Mouse (Mus musculus) hindbrain, embryonic 10.5 days (tissue): ENCODE measurements around the gene E2f1. TPM values are rescaled to one million over a fixed set of nuclear protein-coding genes. Genes with fewer than 3 reads are reported as not detected.

ENCODE experiments used
- DNase-seq: peaks from one replicate; pipeline ENCODE4 v3.0.0-alpha.2; 2017; ENCODE audit warnings: low spot score
- H3K27ac ChIP-seq: fragments of 300-500 bp; sonication (generic); 2 replicates; pipeline ENCODE4 v1.5.1; 2016; ENCODE audit warnings: mild to moderate bottlenecking, moderate library complexity
- H3K27me3 ChIP-seq: fragments of 300-500 bp; sonication (generic); 2 replicates; pipeline ENCODE4 v1.6.1; 2016; ENCODE audit warnings: mild to moderate bottlenecking; ENCODE audit not compliant: poor library complexity, insufficient read depth, severe bottlenecking
- H3K36me3 ChIP-seq: fragments of 300-500 bp; sonication (generic); 2 replicates; pipeline ENCODE4 v1.6.1; 2016; ENCODE audit warnings: mild to moderate bottlenecking, moderate library complexity
- H3K4me1 ChIP-seq: fragments of 300-500 bp; sonication (generic); replicated peaks from 2 replicates; pipeline ENCODE4 v1.6.1; 2016; ENCODE audit warnings: mild to moderate bottlenecking
- H3K4me3 ChIP-seq: fragments of 300-500 bp; sonication (generic); 2 replicates; pipeline ENCODE4 v1.5.1; 2016; ENCODE audit warnings: mild to moderate bottlenecking, moderate library complexity
- H3K9me3 ChIP-seq: fragments of 300-500 bp; sonication (generic); 2 replicates; pipeline ENCODE4 v1.6.1; 2016; ENCODE audit warnings: mild to moderate bottlenecking, moderate library complexity
- WGBS: fragments of 180-500 bp; shearing (Covaris S2); methylation state at CpG from one replicate; pipeline ENCODE4 v1.1.7; 2016; 5-methylcytosine and 5-hydroxymethylcytosine counted together
- polyA plus RNA-seq: library from polyadenylated mRNA; unstranded; fragments of >200 nt; fragmentation: Nextera tagmentation; extraction: Ambion mirVana; gene quantifications from 2 replicates; pipeline ENCODE4 v1.2.1, GENCODE M21; 2016

Gene E2f1
- polyA plus RNA-seq = 41.4 and 43.8 TPM in 2 replicates

DNA sequence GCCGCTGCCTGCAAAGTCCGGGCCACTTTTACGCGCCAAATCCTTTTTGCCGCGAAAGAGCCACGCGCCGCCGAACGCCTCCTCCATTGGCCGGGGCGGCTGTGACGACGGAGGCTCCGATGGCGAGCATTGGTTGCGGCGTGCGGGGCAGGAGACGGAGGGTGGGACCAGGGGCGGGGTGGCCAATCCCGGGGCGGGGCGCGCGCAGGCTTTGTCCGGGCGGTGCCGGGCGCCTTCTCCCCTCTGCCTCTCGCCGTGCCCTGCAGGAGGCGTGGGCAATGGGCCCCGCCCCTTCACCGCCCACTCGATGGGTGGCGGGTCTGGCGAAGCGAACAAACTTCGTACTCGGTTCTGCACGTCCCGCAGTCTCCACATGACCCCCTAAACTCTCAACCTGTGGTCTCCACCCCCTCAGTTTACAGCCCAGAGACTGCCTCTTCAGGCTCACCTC is at the start of gene E2f1:
Gene E2f1 (minus strand): TSS at position 57 of the 451 bp plus-strand sequence.
- Histone ChIP-seq H3K27me3 (no peaks in the 10 kb centered on the region), H3K36me3 (peaks cover 20% of the 10 kb centered on the region), H3K4me1 (peaks cover 76% of the 10 kb centered on the region), H3K4me3 (peak within 1 kb of the TSS; percentile 90), H3K9me3 (no peaks in the 10 kb centered on the region), H3K27ac (peak within 1 kb of the TSS; percentile 97)
- peak; percentile 99 for DNase-seq
- under 1% methylated on average over 44 of the region's 44 CpGs for WGBS

DNA sequence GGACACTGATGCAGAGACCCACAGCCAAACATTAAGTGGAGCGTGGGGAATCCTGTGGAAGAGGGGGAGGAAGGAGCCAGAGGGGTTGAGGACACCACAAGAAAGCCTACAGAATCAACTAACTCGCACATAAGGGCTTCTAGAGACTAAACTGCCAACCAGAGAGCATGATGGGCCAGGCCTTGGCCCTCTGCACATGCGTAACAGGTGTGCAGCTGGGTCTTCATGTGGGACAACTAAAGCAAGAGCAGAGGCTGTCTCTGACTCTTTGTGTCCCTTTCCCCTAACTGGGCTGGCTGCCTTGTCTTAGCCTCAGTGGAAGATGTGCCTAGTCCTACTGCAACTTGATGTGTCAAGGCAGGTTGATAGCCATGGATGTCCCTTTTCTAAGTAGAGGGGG is 47.4 kb upstream of the E2f1 start:
- no peaks in the 10 kb centered on the region for H3K27me3 ChIP-seq
- H3K36me3 ChIP-seq = peaks cover 20% of the 10 kb centered on the region
- no peak overlapping the region for H3K4me3 ChIP-seq
- H3K4me1 ChIP-seq = peaks cover 34% of the 10 kb centered on the region
- H3K9me3 ChIP-seq = no peaks in the 10 kb centered on the region
- H3K27ac ChIP-seq = no peak overlapping the region
- WGBS = 90% methylated on average over 3 of the region's 3 CpGs
- no peak for DNase-seq

DNA sequence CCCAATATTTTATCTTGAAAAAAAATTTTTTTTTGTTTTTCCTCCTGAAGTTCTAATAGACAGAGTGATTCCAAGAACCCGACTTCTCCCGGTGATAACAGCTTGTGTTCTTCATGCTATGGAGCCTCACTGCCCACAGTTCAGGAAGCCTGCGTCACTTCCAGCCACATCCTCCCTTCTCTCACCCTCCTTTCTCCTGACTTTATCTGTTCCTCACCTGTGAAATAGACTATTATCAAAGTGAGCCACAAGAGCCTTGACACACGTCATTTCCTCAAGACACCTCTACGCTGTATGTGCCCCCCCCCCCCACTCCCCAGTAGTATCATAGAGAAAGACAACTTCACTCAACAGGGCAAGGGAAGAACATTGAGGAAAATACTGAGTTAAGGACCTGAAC is 46.0 kb upstream of the E2f1 start:
- no peak for DNase-seq
- WGBS = 93% methylated on average over 5 of the region's 5 CpGs

DNA sequence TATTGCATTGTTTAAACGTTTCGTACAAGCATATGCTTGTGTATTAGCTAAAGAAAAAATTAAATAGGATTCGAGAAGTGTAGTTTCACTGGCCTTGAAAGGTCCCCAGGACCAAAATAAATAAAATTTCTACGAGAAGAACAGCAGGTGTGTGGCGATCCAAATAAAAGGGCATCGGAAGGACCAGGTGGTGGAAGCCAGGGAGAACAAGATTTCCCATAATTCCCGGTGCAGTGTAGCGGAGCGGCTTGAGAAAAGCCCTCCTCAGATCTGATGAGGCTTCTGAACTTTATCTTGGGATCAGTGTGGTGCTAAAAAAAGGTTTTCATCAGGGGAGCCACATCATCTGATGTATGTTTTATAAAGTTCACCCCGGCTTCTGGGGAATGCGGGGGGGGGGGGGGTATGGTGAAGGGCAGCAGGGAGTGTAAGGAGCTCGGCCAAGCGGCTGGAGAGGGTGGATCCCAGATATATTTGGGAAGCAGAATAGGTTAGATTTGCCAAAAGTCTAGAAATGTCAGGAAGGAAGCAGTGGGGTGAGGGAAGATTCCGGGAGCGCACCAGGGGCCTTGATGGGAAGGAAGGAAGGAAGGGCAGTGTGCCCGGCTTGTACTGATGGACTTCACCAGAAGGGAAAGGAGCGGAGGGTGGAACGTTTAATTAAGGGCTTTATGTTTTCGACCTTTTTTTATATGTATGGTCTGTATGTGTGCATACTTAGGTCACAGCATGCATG is 45.3 kb upstream of the E2f1 start:
- 75% methylated on average over 19 of the region's 19 CpGs for WGBS
- Histone ChIP-seq H3K4me3 (no peak overlapping the region), H3K27me3 (no peaks in the 10 kb centered on the region), H3K4me1 (peaks cover 36% of the 10 kb centered on the region), H3K9me3 (no peaks in the 10 kb centered on the region), H3K27ac (peak overlapping the region; percentile 98), H3K36me3 (0 out of 2 replicates have a peak, but pooled peaks cover 14% of the 10 kb centered on the region)
- no peak for DNase-seq

More for the DNA sequence above, 46.0 kb upstream of the E2f1 start:
- no peaks in the 10 kb centered on the region for H3K27me3 ChIP-seq
- H3K27ac ChIP-seq = no peak overlapping the region
- no peaks in the 10 kb centered on the region for H3K9me3 ChIP-seq
- H3K4me3 ChIP-seq = no peak overlapping the region
- peaks cover 36% of the 10 kb centered on the region for H3K4me1 ChIP-seq
- H3K36me3 ChIP-seq = 0 out of 2 replicates have a peak, but pooled peaks cover 14% of the 10 kb centered on the region

- H3K27ac ChIP-seq = peak within 1 kb of the TSS; percentile 98
- no peaks in the 10 kb centered on the region for H3K9me3 ChIP-seq
- H3K36me3 ChIP-seq = 0 out of 2 replicates have a peak, but pooled peaks cover 3% of the 10 kb centered on the region
- DNase-seq = peak; percentile 92
- peaks cover 40% of the 10 kb centered on the region for H3K4me1 ChIP-seq
- under 1% methylated on average over 97 of the region's 98 CpGs for WGBS
- H3K4me3 ChIP-seq = peak within 1 kb of the TSS; percentile 60
- no peaks in the 10 kb centered on the region for H3K27me3 ChIP-seq
These were observed 43.7 kb upstream of the E2f1 start, which contains the start of the genes Zfp341 and 4930519P11Rik for GRCm38 (mm10) chr2:154613118-154614115. Gene Zfp341, plus strand, starts transcription at chr2:154613297. Gene 4930519P11Rik, minus strand, starts transcription at chr2:154613437.

DNA sequence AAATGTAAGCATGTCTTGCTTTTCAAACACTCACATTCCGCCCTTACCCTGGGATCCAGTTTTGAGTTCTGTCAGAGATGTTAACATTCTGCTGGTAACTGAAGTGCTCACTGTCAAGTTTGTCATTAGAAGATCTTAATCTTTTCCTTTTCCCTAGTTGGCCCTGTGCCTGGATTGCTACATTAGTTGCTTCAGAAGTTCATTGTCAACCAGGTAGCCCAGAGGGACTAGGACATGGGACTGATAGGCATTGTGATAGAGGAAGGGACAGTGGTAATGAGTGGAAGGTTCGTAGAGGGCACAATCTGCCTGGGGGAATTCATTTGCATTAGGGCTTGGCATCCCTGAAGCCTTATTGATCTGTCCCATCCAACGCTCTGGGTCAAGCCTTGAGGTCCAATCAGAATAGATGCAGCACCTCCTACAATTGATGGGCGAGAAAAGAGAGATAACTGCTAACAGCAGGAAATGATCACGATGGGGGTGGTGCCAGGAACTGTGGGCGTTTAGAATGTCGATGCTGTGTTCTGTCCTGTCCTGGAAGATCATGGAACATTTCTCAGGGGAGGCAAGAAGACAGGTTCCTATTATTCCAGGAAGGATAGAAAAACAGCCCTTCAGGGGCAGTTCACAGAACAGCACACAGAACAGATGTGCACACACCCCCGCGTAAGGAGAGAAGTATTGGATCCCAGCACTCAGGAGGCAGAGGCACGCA is 39.5 kb upstream of the E2f1 start:
- no peaks in the 10 kb centered on the region for H3K36me3 ChIP-seq
- no peak overlapping the region for H3K27ac ChIP-seq
- 67% methylated on average over 10 of the region's 10 CpGs for WGBS
- H3K4me1 ChIP-seq = peaks cover 39% of the 10 kb centered on the region
- no peak for DNase-seq
- H3K27me3 ChIP-seq = 0 out of 2 replicates have a peak, but pooled peaks cover 5% of the 10 kb centered on the region
- H3K4me3 ChIP-seq = no peak overlapping the region
- no peaks in the 10 kb centered on the region for H3K9me3 ChIP-seq

DNA sequence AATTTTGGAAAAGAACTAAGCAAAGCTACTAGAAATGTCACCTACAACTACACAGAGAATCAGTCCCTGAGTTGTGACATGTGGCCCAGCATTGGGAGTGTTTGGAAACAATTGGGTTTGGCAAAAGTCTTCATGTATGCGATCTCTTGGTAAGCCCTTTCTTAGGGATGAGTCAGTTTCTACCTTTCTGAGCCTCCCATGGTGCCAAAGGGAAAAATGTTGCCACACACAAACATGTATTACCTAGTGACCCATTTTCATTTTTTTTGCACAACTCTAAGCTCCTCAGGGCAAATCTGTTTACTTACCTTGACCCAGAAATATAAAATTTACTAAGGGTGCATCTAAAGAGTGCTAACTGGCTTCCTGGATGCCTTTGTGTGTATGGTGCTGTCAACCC is 37.3 kb upstream of the E2f1 start:
- Histone ChIP-seq H3K27ac (no peak overlapping the region), H3K36me3 (no peaks in the 10 kb centered on the region), H3K27me3 (0 out of 2 replicates have a peak, but pooled peaks cover 5% of the 10 kb centered on the region), H3K4me3 (no peak overlapping the region), H3K4me1 (peaks cover 31% of the 10 kb centered on the region), H3K9me3 (no peaks in the 10 kb centered on the region)
- no peak for DNase-seq
- WGBS = 84% methylated on average over 1 of the region's 1 CpGs

GRCm38 (mm10) chr2:154604156-154604555 is 34.5 kb upstream of the E2f1 start:
- peaks cover 23% of the 10 kb centered on the region for H3K4me1 ChIP-seq
- H3K27me3 ChIP-seq = 0 out of 2 replicates have a peak, but pooled peaks cover 5% of the 10 kb centered on the region
- DNase-seq = no peak
- H3K36me3 ChIP-seq = no peaks in the 10 kb centered on the region
- no peak overlapping the region for H3K27ac ChIP-seq
- no peaks in the 10 kb centered on the region for H3K9me3 ChIP-seq
- peak overlapping the region; percentile 69 for H3K4me3 ChIP-seq
- 48% methylated on average over 7 of the region's 7 CpGs for WGBS

DNA sequence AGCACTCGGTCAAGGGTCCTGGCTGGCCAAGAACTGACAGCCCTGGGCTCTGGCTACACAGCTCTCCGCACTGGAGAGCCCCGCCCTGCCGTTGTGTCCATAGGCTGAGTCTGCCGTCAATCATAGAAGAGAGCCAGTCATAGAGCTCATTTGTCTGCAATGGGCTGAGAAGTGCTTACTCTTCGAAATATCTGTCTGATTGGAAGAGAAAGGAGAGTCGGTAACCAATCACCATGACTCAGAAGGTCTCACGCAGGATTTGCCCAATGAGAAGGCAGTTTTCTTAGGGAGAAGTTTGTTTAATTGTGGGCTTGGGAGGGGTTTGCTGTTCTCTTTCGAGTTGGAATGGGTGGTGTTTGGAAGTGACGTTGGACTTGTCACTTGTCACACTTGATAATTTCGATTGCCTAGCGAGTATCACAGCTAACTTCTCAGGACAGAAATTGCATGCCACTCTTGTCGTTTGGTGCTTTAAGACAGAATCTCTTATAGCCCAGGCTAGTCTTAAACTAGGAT is 34.0 kb upstream of the E2f1 start, which contains the start of gene Pxmp4:
Gene Pxmp4 (minus strand): TSS at position 71 of the 516 bp plus-strand sequence.
- H3K36me3 ChIP-seq = no peaks in the 10 kb centered on the region
- H3K27me3 ChIP-seq = 0 out of 2 replicates have a peak, but pooled peaks cover 5% of the 10 kb centered on the region
- 2% methylated on average over 13 of the region's 13 CpGs for WGBS
- peak; percentile 95 for DNase-seq
- peak within 1 kb of the TSS; percentile 87 for H3K27ac ChIP-seq
- H3K4me3 ChIP-seq = peak within 1 kb of the TSS; percentile 69
- H3K4me1 ChIP-seq = peaks cover 23% of the 10 kb centered on the region
- no peaks in the 10 kb centered on the region for H3K9me3 ChIP-seq

- no peak for DNase-seq
These were observed 33.4 kb upstream of the E2f1 start for GRCm38 (mm10) chr2:154603007-154603637.

DNA sequence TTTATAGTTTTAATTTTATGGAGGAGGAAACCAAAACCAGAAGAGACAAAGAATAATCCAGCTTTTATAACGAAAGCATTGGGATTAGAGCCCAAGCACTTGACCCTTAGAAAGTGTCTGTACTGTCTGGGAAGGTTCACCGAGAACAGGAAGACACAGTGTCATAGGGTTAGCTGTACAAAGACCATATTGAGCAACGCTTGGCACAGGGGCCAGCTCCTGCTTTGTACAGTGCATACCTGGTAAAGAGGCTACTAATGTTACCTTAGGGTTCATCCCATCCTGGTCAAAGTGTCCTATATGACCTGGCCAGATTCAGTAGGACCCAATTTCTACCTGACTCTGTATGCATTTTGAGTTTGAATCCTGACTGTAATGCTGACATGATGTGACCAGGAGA is 31.6 kb upstream of the E2f1 start:
- 77% methylated on average over 3 of the region's 3 CpGs for WGBS

More at GRCm38 (mm10) chr2:154603007-154603637, 33.4 kb upstream of the E2f1 start:
- H3K9me3 ChIP-seq = no peaks in the 10 kb centered on the region
- peaks cover 23% of the 10 kb centered on the region for H3K4me1 ChIP-seq
- peak overlapping the region; percentile 87 for H3K27ac ChIP-seq
- H3K27me3 ChIP-seq = 0 out of 2 replicates have a peak, but pooled peaks cover 5% of the 10 kb centered on the region
- no peaks in the 10 kb centered on the region for H3K36me3 ChIP-seq
- H3K4me3 ChIP-seq = peak overlapping the region; percentile 69
- 19% methylated on average over 22 of the region's 22 CpGs for WGBS

More for the DNA sequence above, 31.6 kb upstream of the E2f1 start:
- no peaks in the 10 kb centered on the region for H3K9me3 ChIP-seq
- H3K27me3 ChIP-seq = no peaks in the 10 kb centered on the region
- peaks cover 23% of the 10 kb centered on the region for H3K4me1 ChIP-seq
- no peak for DNase-seq
- no peak overlapping the region for H3K4me3 ChIP-seq
- H3K27ac ChIP-seq = no peak overlapping the region
- no peaks in the 10 kb centered on the region for H3K36me3 ChIP-seq
